Mouse (Mus musculus) erythroblast, adult 5-6 weeks (primary cell): ENCODE data around the gene Lcp1. TPM values are rescaled to one million over a fixed set of nuclear protein-coding genes. Genes with fewer than 3 reads are reported as not detected.
A peak's percentile ranks its signal among the peaks of the same experiment; 100 is the strongest.

Experiments used
- ATAC-seq: replicated peaks from 2 replicates; pipeline ENCODE4 v1.8.0; 2016; ENCODE audit warnings: moderate number of reproducible peaks, mild to moderate bottlenecking, moderate TSS enrichment, inconsistent platforms; ENCODE audit not compliant: poor library complexity, low FRiP score, severe bottlenecking
- total RNA-seq, 2 experiments: library from RNA; stranded (forward) in 1 of 2; stranded (reverse) in 1 of 2; fragments of 150-400 nt in 1 of 2; fragments of 200-764, 138-1000 nt in 1 of 2; gene quantifications; 2 replicates each; pipeline versions ENCODE4 v1.2.3 to v1.2.4; 2015 to 2017; ENCODE audit warnings: low replicate concordance in 2 of 2

Gene Lcp1
- total RNA-seq, 2 experiments from 2014 or later = 135 to 249 TPM

GRCm38 (mm10) chr14:75174731-75175555 lies 44.0 kb downstream of the Lcp1 start:
- no peak for ATAC-seq

GRCm38 (mm10) chr14:75175781-75176180 lies 44.9 kb downstream of the Lcp1 start:
- ATAC-seq = no peak

GRCm38 (mm10) chr14:75176425-75177045 lies 45.6 kb downstream of the Lcp1 start:
- no peak for ATAC-seq

GRCm38 (mm10) chr14:75177400-75177799 lies 46.5 kb downstream of the Lcp1 start:
- ATAC-seq = no peak

- peak; percentile 50; the same call in 1 of the 2 replicates for ATAC-seq
These were observed 47.5 kb downstream of the Lcp1 start for GRCm38 (mm10) chr14:75178384-75178793.

- peak; percentile 56 for ATAC-seq
These were observed 47.9 kb downstream of the Lcp1 start for GRCm38 (mm10) chr14:75178801-75179211.

- peak; percentile 59 for ATAC-seq
These were observed 48.5 kb downstream of the Lcp1 start for GRCm38 (mm10) chr14:75179255-75179963.

- ATAC-seq = peak; percentile 79
These were observed 49.7 kb downstream of the Lcp1 start for GRCm38 (mm10) chr14:75180551-75180978.

GRCm38 (mm10) chr14:75181062-75181935 lies 50.4 kb downstream of the Lcp1 start:
- no peak for ATAC-seq

- ATAC-seq = no peak
These were observed 51.5 kb downstream of the Lcp1 start for GRCm38 (mm10) chr14:75182378-75182777.

GRCm38 (mm10) chr14:75182831-75183230 lies 51.9 kb downstream of the Lcp1 start:
- ATAC-seq = no peak

- no peak for ATAC-seq
These were observed 53.3 kb downstream of the Lcp1 start for GRCm38 (mm10) chr14:75184069-75184790.

GRCm38 (mm10) chr14:75185796-75186594 lies 55.1 kb downstream of the Lcp1 start:
- no peak for ATAC-seq

- no peak for ATAC-seq
These were observed 56.0 kb downstream of the Lcp1 start for GRCm38 (mm10) chr14:75186858-75187415.

- peak; percentile 76 for ATAC-seq
These were observed 57.6 kb downstream of the Lcp1 start for GRCm38 (mm10) chr14:75188521-75188920.

GRCm38 (mm10) chr14:75189031-75189430 lies 58.1 kb downstream of the Lcp1 start:
- no peak for ATAC-seq

- ATAC-seq = no peak
These were observed 59.8 kb downstream of the Lcp1 start for GRCm38 (mm10) chr14:75190683-75191082.

- ATAC-seq = no peak
These were observed 61.5 kb downstream of the Lcp1 start for GRCm38 (mm10) chr14:75192427-75192826.
